Mouse (Mus musculus) gastrocnemius, postnatal 36 days (tissue): ENCODE results near the gene Kremen2. TPM values are rescaled to one million over a fixed set of nuclear protein-coding genes. Genes with fewer than 3 reads are reported as not detected.

ENCODE experiments used
- DNase-seq, 2 experiments: peaks; one replicate each; pipeline ENCODE4 v3.0.0; 2022
- intact Hi-C: fragments of 180-260 bp; cut with DNase I; formaldehyde crosslinking; loops from one replicate; pipeline ENCODE4 v1.15.1; 2025
- total RNA-seq, 2 experiments: library from RNA; stranded (reverse); gene quantifications; 2 replicates each; pipeline ENCODE4 v1.2.3; 2021

Gene Kremen2
- total RNA-seq, 2 experiments from 2014 or later, result not detected

- intact Hi-C loops, result loop anchor here (5.0 kb wide), 1 partner anchor 58 kb away; no protein-coding TSS in a partner anchor
- no peak for DNase-seq
Measured at GRCm38 (mm10) chr17:23739202-23740135, 6.2 kb downstream of the Kremen2 start.

GRCm38 (mm10) chr17:23738836-23739201 lies 6.8 kb downstream of the Kremen2 start:
- DNase-seq, result no peak
- intact Hi-C loops, result no loop called here

GRCm38 (mm10) chr17:23737493-23738445 lies 7.9 kb downstream of the Kremen2 start:
- DNase-seq, result no peak
- intact Hi-C loops, result no loop called here

- intact Hi-C loops, result no loop called here
- no peak for DNase-seq
Measured at GRCm38 (mm10) chr17:23734341-23734740, 11.3 kb downstream of the Kremen2 start.

- intact Hi-C loops, result no loop called here
- DNase-seq, result no peak
Measured at GRCm38 (mm10) chr17:23730441-23730840, 15.2 kb downstream of the Kremen2 start.

GRCm38 (mm10) chr17:23726758-23727142 lies 18.9 kb downstream of the Kremen2 start:
- peak; percentile 68 to 82 for DNase-seq
- intact Hi-C loops, result no loop called here

GRCm38 (mm10) chr17:23725999-23726757 lies 19.5 kb downstream of the Kremen2 start, which contains the start of gene Pkmyt1:
Gene Pkmyt1 (plus strand): TSS chr17:23726336.
- intact Hi-C loops, result no loop called here
- peak; percentile 93 to 95 for DNase-seq

- intact Hi-C loops, result no loop called here
- no peak for DNase-seq
Measured at GRCm38 (mm10) chr17:23725477-23725876, 20.2 kb downstream of the Kremen2 start.

- intact Hi-C loops, result no loop called here
- no peak for DNase-seq
Measured at GRCm38 (mm10) chr17:23722376-23723125, 23.1 kb downstream of the Kremen2 start, which contains the start of gene 1520401A03Rik. Gene 1520401A03Rik (minus strand): TSS chr17:23722783.

- intact Hi-C loops, result no loop called here
- DNase-seq, result no peak
Measured at GRCm38 (mm10) chr17:23721886-23722285, 23.7 kb downstream of the Kremen2 start.

- intact Hi-C loops, result no loop called here
- no peak for DNase-seq
Measured at GRCm38 (mm10) chr17:23719455-23719854, 26.2 kb downstream of the Kremen2 start.

GRCm38 (mm10) chr17:23717003-23717402 lies 28.6 kb downstream of the Kremen2 start:
- no peak for DNase-seq
- intact Hi-C loops, result no loop called here

GRCm38 (mm10) chr17:23706212-23706611 lies 39.4 kb downstream of the Kremen2 start:
- intact Hi-C loops, result loop anchor here (2.0 to 5.0 kb wide), 2 partner anchors 45 to 134 kb away; partner anchors contain the start of gene Bicdl2
- DNase-seq, result peak; percentile 55 to 62

- DNase-seq, result no peak
- intact Hi-C loops, result loop anchor here (2.0 to 5.0 kb wide), 2 partner anchors 45 to 133 kb away; partner anchors contain the start of gene Bicdl2
Measured at GRCm38 (mm10) chr17:23705525-23706104, 40.0 kb downstream of the Kremen2 start.

GRCm38 (mm10) chr17:23704741-23705140 lies 40.9 kb downstream of the Kremen2 start:
- DNase-seq, result no peak
- intact Hi-C loops, result loop anchor here (5.0 kb wide), 1 partner anchor 132 kb away; no protein-coding TSS in a partner anchor

- DNase-seq, result no peak
- intact Hi-C loops, result no loop called here
Measured at GRCm38 (mm10) chr17:23703301-23703700, 42.3 kb downstream of the Kremen2 start.

GRCm38 (mm10) chr17:23700079-23700478 lies 45.6 kb downstream of the Kremen2 start:
- DNase-seq, result peak; percentile 79 to 89
- intact Hi-C loops, result no loop called here
